Mouse (Mus musculus): ENCODE data around the gene D2hgdh. TPM values are rescaled to one million over a fixed set of nuclear protein-coding genes. Genes with fewer than 3 reads are reported as not detected.

D2hgdh gene
- polyA plus RNA-seq (2015; fragmentation: Nextera tagmentation; extraction: Ambion mirVana), result 18.4 and 18.9 TPM in 2 replicates

DNA sequence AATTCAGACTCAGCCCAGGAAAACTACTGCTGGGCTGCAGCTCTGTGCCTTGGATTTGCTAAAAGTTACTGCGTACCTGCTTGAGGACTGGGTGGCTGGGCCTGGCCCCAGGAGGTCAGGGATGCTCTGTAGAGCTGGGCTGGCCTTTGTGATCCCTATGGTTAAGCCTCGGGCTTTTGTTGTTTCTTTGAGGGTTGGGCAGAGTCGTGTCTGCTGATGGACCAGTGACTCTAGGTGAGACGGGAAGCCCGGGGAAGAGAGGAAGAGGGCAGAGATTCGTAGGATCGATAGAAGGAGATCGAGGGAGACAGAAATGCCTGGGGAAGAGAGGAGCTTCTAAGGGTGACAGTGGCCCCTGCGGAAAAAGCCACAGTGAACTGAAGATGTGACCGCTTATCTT lies at the start of gene D2hgdh:
D2hgdh (plus strand) TSS at position 301 of the 400 bp plus-strand sequence.
- WGBS, result 3% methylated on average over 10 of the region's 10 CpGs
- Histone ChIP-seq H3K9me3 (no peaks in the 10 kb centered on the region), H3K4me2 (peak within 1 kb of the TSS; percentile 81), H3K4me3 (peak within 1 kb of the TSS; percentile 50), H3K36me3 (peaks cover 24% of the 10 kb centered on the region), H3K9ac (peak within 1 kb of the TSS; percentile 73), H3K27me3 (no peaks in the 10 kb centered on the region), H3K27ac (replicated peaks) (peak within 1 kb of the TSS; percentile 95), H3K4me1 (replicated peaks) (peaks cover 18% of the 10 kb centered on the region)
- peak; percentile 29 for ATAC-seq (ENCODE audit: low read depth)

DNA sequence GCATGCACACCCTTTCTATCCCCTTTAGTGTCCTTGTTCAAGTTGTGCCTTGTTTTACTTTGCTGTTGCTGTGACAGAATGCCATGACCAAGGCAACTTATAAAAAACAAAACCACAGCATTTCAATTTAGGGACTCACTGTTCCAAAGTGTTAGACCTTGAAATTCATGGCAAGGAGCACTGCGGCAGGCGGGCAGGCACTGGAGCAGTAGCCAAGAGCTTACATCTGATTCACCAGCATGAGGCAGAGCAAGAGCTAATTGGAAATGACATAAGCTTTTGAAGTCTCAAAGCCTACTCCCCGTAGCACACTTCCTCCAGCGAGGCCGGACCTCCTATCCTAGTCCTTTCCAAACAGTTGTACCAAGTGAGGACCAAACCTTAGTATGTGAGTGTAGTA lies 48.0 kb upstream of the D2hgdh start:
- no peak overlapping the region for H3K27ac ChIP-seq (replicated peaks)
- H3K9me3 ChIP-seq, result no peaks in the 10 kb centered on the region
- 96% methylated on average over 5 of the region's 5 CpGs for WGBS
- H3K9ac ChIP-seq, result no peak overlapping the region
- peaks cover 82% of the 10 kb centered on the region for H3K36me3 ChIP-seq
- H3K4me2 ChIP-seq, result no peak overlapping the region
- H3K27me3 ChIP-seq, result no peaks in the 10 kb centered on the region
- no peaks in the 10 kb centered on the region for H3K4me1 ChIP-seq (replicated peaks)
- ATAC-seq (ENCODE audit: low read depth), result no peak
- no peak overlapping the region for H3K4me3 ChIP-seq

DNA sequence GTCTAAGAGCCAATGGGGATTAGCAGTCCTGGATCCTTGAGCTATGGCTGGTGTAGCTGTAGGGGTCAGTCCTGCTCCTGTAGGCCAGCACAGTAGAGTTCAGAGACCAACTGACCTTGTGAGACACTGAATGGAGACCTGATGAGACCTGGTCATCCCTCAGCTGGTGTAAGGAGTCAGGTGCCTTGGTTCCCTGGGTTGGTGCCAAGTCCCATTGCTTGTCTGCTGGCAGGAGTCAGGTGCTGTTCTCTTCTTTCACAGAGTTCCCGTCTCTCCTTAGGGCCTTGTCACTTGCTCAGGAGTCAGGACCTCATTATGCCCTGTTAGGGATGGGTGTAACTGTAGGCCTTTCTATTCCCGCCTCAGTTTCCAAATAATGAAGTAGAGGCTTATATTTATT lies 37.8 kb upstream of the D2hgdh start:
- no peak for ATAC-seq (ENCODE audit: low read depth)
- H3K27me3 ChIP-seq, result no peaks in the 10 kb centered on the region
- no peak overlapping the region for H3K4me3 ChIP-seq
- H3K9me3 ChIP-seq, result 0 out of 2 replicates have a peak, but pooled peaks cover 6% of the 10 kb centered on the region
- no peaks in the 10 kb centered on the region for H3K4me1 ChIP-seq (replicated peaks)
- H3K4me2 ChIP-seq, result no peak overlapping the region
- 94% methylated on average over 2 of the region's 2 CpGs for WGBS
- H3K27ac ChIP-seq (replicated peaks), result no peak overlapping the region
- peaks cover 100% of the 10 kb centered on the region for H3K36me3 ChIP-seq
- no peak overlapping the region for H3K9ac ChIP-seq

DNA sequence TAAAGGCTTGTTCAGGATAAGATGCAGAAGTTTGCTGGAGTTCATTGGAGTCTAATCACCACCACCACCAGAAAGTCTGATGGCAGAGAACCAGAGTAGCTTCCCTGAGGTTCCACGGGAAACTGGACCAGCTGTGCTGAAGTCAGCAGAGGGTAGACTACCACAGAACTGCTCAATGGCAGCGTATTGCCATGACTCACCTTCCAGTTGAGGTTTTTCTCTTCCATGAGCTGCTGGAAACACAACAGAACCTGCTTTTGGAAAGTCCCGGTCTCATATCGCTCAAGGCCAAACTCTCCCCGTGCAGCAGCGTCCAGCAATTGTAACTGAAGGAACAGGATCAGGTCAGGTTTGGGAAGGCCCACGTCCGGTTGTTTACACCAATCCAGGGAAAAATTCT lies 30.2 kb upstream of the D2hgdh start:
- 0 out of 2 replicates have a peak, but pooled peaks cover 6% of the 10 kb centered on the region for H3K9me3 ChIP-seq
- peaks cover 79% of the 10 kb centered on the region for H3K36me3 ChIP-seq
- H3K27ac ChIP-seq (replicated peaks), result no peak overlapping the region
- H3K27me3 ChIP-seq, result no peaks in the 10 kb centered on the region
- no peak for ATAC-seq (ENCODE audit: low read depth)
- no peak overlapping the region for H3K4me3 ChIP-seq
- WGBS, result 96% methylated on average over 8 of the region's 8 CpGs
- no peak overlapping the region for H3K4me2 ChIP-seq
- no peak overlapping the region for H3K9ac ChIP-seq
- H3K4me1 ChIP-seq (replicated peaks), result no peaks in the 10 kb centered on the region

DNA sequence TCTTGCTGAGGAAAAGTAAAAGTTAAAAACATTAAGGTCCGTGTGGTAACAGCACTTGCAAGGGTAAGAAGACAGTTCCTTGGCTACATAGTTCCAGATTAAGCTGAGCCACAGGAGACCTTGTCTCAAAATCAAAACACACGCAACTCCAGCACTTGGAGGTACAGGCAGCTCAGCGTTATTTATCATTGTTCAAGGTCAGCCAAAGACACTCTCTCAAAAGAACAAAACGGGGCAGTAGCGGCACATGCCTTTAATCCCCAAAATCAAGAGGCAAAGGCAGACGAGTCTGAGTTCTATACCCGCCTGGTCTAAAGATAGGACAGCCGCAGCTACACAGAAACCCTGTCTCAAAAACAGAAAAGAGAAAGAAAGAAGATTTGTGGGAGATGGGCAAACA lies 28.8 kb upstream of the D2hgdh start:
- H3K4me1 ChIP-seq (replicated peaks), result peaks cover 4% of the 10 kb centered on the region
- H3K4me3 ChIP-seq, result no peak overlapping the region
- H3K36me3 ChIP-seq, result peaks cover 71% of the 10 kb centered on the region
- WGBS, result 87% methylated on average over 8 of the region's 8 CpGs
- no peak overlapping the region for H3K27ac ChIP-seq (replicated peaks)
- no peak overlapping the region for H3K4me2 ChIP-seq
- H3K9ac ChIP-seq, result no peak overlapping the region
- H3K9me3 ChIP-seq, result 0 out of 2 replicates have a peak, but pooled peaks cover 5% of the 10 kb centered on the region
- H3K27me3 ChIP-seq, result no peaks in the 10 kb centered on the region
- no peak for ATAC-seq (ENCODE audit: low read depth)

DNA sequence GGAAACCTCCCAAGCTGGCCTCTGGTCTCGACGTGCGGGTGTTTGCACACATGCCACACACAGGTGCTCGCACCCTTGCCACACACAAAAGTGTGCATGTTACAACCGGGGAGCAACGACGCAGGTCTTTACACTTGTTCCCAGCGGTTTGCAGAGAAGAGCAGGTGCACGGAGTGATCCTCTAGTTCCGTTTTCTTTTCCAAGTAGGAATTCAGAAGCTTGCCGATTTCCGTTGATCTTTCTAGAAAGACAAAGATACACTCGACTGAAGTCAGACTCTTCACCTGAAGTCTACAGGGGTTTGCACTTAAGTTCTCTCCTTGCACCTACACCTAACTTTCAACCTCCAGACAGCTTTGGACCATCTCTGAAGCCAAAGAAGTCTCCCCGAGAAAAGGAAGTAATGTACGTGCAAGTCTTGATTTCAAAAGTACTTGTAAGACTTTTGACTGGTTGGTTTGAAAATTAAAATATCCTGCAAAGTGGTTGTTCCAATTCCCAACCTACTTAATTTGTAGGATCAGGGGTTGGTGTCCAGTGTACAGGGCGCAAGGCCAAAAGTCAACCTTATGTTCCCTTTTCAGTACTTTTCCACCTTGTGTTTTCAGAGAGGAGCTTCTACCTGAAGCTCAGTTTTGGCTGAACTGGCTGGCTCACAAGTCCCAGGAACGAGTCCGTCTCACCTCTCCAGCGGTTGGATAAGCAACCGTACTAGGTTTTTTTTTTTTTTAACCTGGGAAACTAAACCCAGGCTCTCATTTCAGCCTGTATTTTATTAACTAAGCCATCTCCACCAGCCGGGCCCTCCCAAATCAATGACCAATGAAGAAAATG lies 23.8 kb upstream of the D2hgdh start:
- ATAC-seq (ENCODE audit: low read depth), result no peak
- Histone ChIP-seq H3K36me3 (peaks cover 26% of the 10 kb centered on the region), H3K4me1 (replicated peaks) (peaks cover 35% of the 10 kb centered on the region), H3K4me2 (peak overlapping the region; percentile 77), H3K4me3 (peak overlapping the region; percentile 77), H3K9ac (peak overlapping the region; percentile 83), H3K27ac (replicated peaks) (no peak overlapping the region), H3K9me3 (no peaks in the 10 kb centered on the region), H3K27me3 (no peaks in the 10 kb centered on the region)
- WGBS, result 77% methylated on average over 21 of the region's 21 CpGs

DNA sequence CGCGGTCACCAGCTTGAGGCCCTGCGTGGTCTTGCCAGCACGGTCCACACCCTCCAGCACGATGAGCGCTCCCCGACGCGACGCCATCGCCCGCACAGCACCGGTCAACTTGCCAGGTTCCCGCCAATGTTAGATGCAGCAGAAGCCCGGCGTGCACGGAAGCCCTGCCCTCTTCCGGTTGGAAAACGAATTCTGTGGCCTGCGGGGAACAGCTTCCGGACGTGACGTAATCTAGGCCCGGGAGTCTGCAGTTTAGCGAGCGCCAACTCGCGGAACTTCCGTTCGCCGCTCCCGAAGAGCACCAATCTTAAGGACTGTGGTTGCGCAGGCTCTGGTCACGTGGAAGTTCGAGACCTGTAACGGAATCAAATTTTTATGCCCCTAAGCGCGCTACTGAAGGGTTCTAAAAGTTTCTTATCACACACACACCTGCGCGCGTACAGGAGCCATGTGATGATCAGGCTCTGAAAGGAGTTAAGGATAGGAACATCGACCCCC lies 22.9 kb upstream of the D2hgdh start, which contains the start of gene Dtymk:
Dtymk (minus strand) TSS at position 194 of the 498 bp plus-strand sequence.
- WGBS, result under 1% methylated on average over 42 of the region's 42 CpGs

DNA sequence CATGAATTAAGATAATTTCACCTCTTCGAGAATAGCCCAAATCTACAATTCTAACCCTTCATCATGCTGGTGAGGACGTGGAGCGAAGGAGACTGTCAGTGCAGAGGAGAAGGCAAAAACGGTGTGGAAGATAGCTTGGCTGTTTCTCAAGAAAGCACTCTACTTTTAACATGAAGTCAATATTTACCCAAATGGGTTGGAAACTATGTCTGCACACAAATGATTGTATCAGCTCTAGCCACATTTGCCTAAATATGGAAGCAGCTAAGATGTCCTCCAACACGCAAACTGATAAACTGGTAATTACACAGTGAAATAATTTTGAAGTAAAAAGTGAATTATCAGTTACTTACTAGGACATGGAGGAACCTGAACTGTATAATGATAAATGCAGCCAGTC lies 21.9 kb upstream of the D2hgdh start:
- no peak for ATAC-seq (ENCODE audit: low read depth)
- 89% methylated on average over 5 of the region's 5 CpGs for WGBS
- Histone ChIP-seq H3K27me3 (no peaks in the 10 kb centered on the region), H3K9ac (peak overlapping the region; percentile 80), H3K4me1 (replicated peaks) (peaks cover 35% of the 10 kb centered on the region), H3K27ac (replicated peaks) (no peak overlapping the region), H3K4me2 (peak overlapping the region; percentile 84), H3K36me3 (peaks cover 38% of the 10 kb centered on the region), H3K9me3 (no peaks in the 10 kb centered on the region), H3K4me3 (peak overlapping the region; percentile 77)

More for the DNA sequence above, 22.9 kb upstream of the D2hgdh start, which contains the start of gene Dtymk:
- Histone ChIP-seq H3K4me2 (peak within 1 kb of the TSS; percentile 84), H3K4me1 (replicated peaks) (peaks cover 35% of the 10 kb centered on the region), H3K9me3 (no peaks in the 10 kb centered on the region), H3K27me3 (no peaks in the 10 kb centered on the region), H3K36me3 (peaks cover 32% of the 10 kb centered on the region), H3K9ac (peak within 1 kb of the TSS; percentile 83), H3K27ac (replicated peaks) (peak within 1 kb of the TSS; percentile 82), H3K4me3 (peak within 1 kb of the TSS; percentile 77)
- ATAC-seq (ENCODE audit: low read depth), result peak; percentile 42

DNA sequence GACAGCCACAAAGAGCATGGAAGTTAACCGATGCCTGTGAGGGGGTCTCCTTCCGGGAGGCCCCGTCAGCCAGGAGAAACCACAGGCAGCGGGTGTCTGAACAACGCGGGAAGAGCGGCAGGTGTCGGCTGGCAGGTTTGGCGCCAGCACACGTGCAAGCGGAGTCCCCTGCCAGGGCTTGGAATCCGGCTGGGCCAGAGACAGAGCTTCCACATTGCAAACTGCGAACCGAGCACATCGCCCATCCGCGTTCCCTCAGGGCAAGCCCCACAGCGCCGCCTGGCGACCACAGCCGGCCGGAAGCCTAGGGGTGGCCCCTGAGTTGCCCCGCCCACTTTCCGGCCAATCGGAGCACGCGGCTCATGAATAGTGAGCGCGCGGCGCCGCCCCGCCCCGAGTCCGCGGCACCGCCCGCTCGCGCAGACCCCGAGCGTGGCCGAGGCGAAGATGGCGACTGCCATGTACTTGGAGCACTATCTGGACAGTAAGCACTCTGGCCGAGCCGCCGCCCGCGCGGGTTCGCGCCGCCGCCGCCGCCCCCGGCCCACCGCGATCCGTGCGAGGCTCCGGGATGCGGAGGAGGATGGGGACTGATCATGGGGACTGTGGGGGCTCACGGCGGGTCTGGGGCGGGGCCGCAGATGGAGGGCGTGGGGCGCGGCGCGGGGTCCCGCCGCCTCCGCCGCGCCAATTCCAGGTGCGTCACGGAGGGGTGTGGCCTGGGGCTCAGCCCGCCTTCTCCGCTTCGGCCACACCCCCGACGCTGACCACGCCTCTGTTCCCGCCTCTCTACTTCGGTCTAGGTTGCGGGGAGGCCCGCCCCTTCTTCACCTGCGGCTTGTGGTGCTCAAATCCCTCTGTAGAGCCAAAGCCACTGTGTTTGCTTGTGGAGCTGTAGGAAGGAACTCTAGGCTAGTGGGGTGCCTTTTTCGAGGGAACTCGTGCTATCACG lies 20.9 kb upstream of the D2hgdh start, which contains the start of gene Ing5:
Ing5 (plus strand) TSS at position 410 of the 952 bp plus-strand sequence.
- H3K27ac ChIP-seq (replicated peaks), result peak within 1 kb of the TSS; percentile 98
- ATAC-seq (ENCODE audit: low read depth), result peak; percentile 93
- peaks cover 35% of the 10 kb centered on the region for H3K4me1 ChIP-seq (replicated peaks)
- peak within 1 kb of the TSS; percentile 84 for H3K4me2 ChIP-seq
- peak within 1 kb of the TSS; percentile 77 for H3K4me3 ChIP-seq
- WGBS, result under 1% methylated on average over 84 of the region's 94 CpGs
- peaks cover 38% of the 10 kb centered on the region for H3K36me3 ChIP-seq
- peak within 1 kb of the TSS; percentile 85 for H3K9ac ChIP-seq
- H3K9me3 ChIP-seq, result no peaks in the 10 kb centered on the region
- H3K27me3 ChIP-seq, result no peaks in the 10 kb centered on the region

DNA sequence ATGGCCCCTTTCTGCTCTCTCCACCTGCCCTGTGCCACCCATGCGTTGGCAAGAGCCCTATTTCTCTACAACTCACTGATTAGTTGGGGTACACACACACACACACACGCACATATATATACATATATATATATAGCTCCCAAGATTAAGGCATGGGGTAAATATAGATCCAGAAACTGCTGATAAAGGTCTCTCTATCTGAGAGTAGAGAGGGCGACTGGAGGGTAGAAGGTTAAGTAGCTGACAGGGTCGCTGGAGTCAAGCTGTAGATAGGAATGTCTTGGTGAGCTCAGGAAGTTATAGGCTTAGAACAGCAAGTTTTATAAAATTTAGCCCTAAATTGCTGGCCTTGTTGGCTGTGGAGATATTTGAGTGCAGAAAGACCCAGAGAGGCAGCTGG lies 19.9 kb upstream of the D2hgdh start:
- WGBS, result 75% methylated on average over 4 of the region's 4 CpGs
- no peaks in the 10 kb centered on the region for H3K27me3 ChIP-seq
- peak overlapping the region; percentile 77 for H3K4me3 ChIP-seq
- peak overlapping the region; percentile 84 for H3K4me2 ChIP-seq
- H3K9me3 ChIP-seq, result no peaks in the 10 kb centered on the region
- peak; percentile 1; the same call in 1 of the 2 replicates for ATAC-seq (ENCODE audit: low read depth)
- peak overlapping the region; percentile 85 for H3K9ac ChIP-seq
- no peak overlapping the region for H3K27ac ChIP-seq (replicated peaks)
- H3K36me3 ChIP-seq, result peaks cover 36% of the 10 kb centered on the region
- H3K4me1 ChIP-seq (replicated peaks), result peaks cover 35% of the 10 kb centered on the region

DNA sequence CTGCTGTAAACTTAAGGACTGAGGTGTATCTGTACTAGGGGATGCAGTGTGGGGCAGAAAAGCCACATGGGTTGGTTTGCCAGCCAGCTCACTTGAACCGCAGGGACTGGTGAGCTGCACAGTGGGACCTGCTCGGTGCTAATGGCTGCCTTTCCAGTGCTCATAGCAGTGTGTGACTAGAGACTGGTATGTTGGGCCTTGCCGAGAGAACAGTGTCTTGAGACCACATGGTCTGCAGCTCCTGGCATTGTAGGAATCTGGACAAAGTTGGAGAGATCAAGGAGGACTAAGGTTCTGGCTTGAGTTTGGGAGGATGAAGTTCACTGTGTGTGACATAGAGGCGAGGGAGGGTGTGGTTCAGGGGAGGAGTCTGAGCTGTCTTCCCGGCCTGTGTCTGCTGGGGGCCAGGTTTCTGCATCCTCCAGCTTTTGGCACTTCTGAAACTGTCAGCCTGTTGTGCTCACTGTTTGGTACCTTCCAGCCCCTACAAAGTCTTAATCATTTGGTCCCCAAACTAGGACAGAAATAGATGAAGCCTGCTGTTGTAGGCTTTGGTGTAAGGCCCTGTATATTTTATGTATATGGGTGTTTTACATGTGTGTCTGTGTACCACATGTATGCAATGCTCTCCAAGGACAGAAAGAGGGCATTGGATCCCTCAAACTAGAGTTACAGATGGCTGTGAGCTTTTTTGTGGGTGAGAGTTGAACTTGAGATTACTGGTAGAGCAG lies 19.3 kb upstream of the D2hgdh start:
- Histone ChIP-seq H3K36me3 (peaks cover 37% of the 10 kb centered on the region), H3K9me3 (no peaks in the 10 kb centered on the region), H3K27me3 (no peaks in the 10 kb centered on the region), H3K4me1 (replicated peaks) (peaks cover 35% of the 10 kb centered on the region), H3K9ac (peak overlapping the region; percentile 14; the same call in 1 of the 2 replicates), H3K4me2 (peak overlapping the region; percentile 84), H3K4me3 (0 out of 2 replicates have a peak overlapping the region, but pooled peaks have one; percentile 5), H3K27ac (replicated peaks) (no peak overlapping the region)
- 81% methylated on average over 5 of the region's 5 CpGs for WGBS
- no peak for ATAC-seq (ENCODE audit: low read depth)

Measured in neural tube, embryonic 13.5 days (tissue).